Comparison of ENCODE assay signal across 10 mouse cellular contexts in genomic region chr17:45567162-45567601, GRCm38 (mm10). TPM values are rescaled to one million over a fixed set of nuclear protein-coding genes. Genes with fewer than 3 reads are reported as not detected.
DNase-seq lines count a peak whose midpoint lies in the region; ATAC-seq lines count a peak whose summit lies in the region.
"Had no signal": no experiment of that assay in that cellular context is flagged by ENCODE, and none has a peak within 500 bp of the region (broad histone marks: within the 10 kb centered on the region; RNA-seq: fewer than 3 reads in every experiment).

No protein-coding gene starts in this region.

- peaks cover 60% of the 10 kb centered on the region for H3K36me3 ChIP-seq in heart, embryonic 16.5 days (ENCODE audit: control insufficient read depth, insufficient read depth)
- peaks cover 71% of the 10 kb centered on the region for H3K36me3 ChIP-seq in limb, embryonic 12.5 days

- peak overlapping the region; percentile 55 for H3K27ac ChIP-seq in heart, embryonic 16.5 days (ENCODE audit: low read length)
- H3K27ac ChIP-seq in limb, embryonic 12.5 days: peak overlapping the region; percentile 42; the same call in 1 of the 2 replicates

- H3K4me3 ChIP-seq in heart, embryonic 16.5 days (ENCODE audit: low read length): no peak overlapping the region
- no peak overlapping the region for H3K4me3 ChIP-seq in limb, embryonic 12.5 days (replicated peaks)

- peaks cover 44% of the 10 kb centered on the region for H3K4me1 ChIP-seq in heart, embryonic 16.5 days (ENCODE audit: control insufficient read depth, insufficient read depth, low read length)
- peaks cover 36% of the 10 kb centered on the region for H3K4me1 ChIP-seq in limb, embryonic 12.5 days (replicated peaks)

- H3K27me3 ChIP-seq in heart, embryonic 16.5 days (ENCODE audit: control insufficient read depth, insufficient read depth, low read length): no peaks in the 10 kb centered on the region
- H3K27me3 ChIP-seq in limb, embryonic 12.5 days: no peaks in the 10 kb centered on the region

- DNase-seq in heart, adult 18-20 months: no peak
- peak; percentile 54 for DNase-seq in adipocyte (ENCODE audit: low spot score)
- no peak for DNase-seq in spleen, postnatal 14 days (ENCODE audit: low spot score in 2 of 2)
- no peak for DNase-seq in kidney, postnatal 10 days
- no peak for DNase-seq in frontal cortex, postnatal 25 days (ENCODE audit: low spot score in 2 of 2)
- DNase-seq: cerebellum, adult 11-12 months; right cerebral cortex, adult 18-20 months had no signal

- 42% methylated on average over 4 of the region's 4 CpGs for WGBS in heart, embryonic 16.5 days
- WGBS in limb, embryonic 12.5 days: 29% methylated on average over 4 of the region's 4 CpGs

- no peak for ATAC-seq in heart, embryonic 16.5 days (replicated peaks; ENCODE audit: extremely low read depth, insufficient read depth, low FRiP score)
- ATAC-seq in CD4-positive, CD25-positive, alpha-beta regulatory T cell, adult 4 months: peak; percentile 1
- no peak for ATAC-seq in limb, embryonic 12.5 days (ENCODE audit: insufficient number of reproducible peaks, insufficient read depth, low FRiP score, low TSS enrichment, low read depth)

- H3K9ac ChIP-seq in heart, embryonic 16.5 days (ENCODE audit: low read length): no peak overlapping the region
- no peak overlapping the region for H3K9ac ChIP-seq in limb, embryonic 12.5 days (replicated peaks)

- H3K9me3 ChIP-seq in heart, embryonic 16.5 days (replicated peaks; ENCODE audit: control insufficient read depth, low read length): no peaks in the 10 kb centered on the region
- no peaks in the 10 kb centered on the region for H3K9me3 ChIP-seq in limb, embryonic 12.5 days

- no peak overlapping the region for H3K4me2 ChIP-seq in heart, embryonic 16.5 days (ENCODE audit: low read depth, low read length)
- H3K4me2 ChIP-seq in limb, embryonic 12.5 days: no peak overlapping the region

RNA-seq across cellular contexts. Expression of gene Slc35b2, which starts 3.5 kb away (rescaled TPM):
- 89.4 and 89.9 TPM in 2 replicates for polyA plus RNA-seq in heart, embryonic 16.5 days (2015; fragmentation: Nextera tagmentation; extraction: Ambion mirVana)
- 10 to 100 TPM; 23.4 to 26.0 TPM for total RNA-seq in heart, adult 18-20 months (2021)
- polyA plus RNA-seq in CD4-positive, CD25-positive, alpha-beta regulatory T cell, adult 4 months (2017; shearing (Covaris generic)): 10 to 100 TPM; 27.6 to 39.0 TPM
- 96.9 and 106 TPM in 2 replicates for polyA plus RNA-seq in limb, embryonic 12.5 days (2016; fragmentation: Nextera tagmentation; extraction: Ambion mirVana)

RNA-seq across cellular contexts. Expression of gene Hsp90ab1, which starts 5.9 kb away (rescaled TPM):
- 1,191 and 1,235 TPM in 2 replicates for polyA plus RNA-seq in heart, embryonic 16.5 days (2015; fragmentation: Nextera tagmentation; extraction: Ambion mirVana)
- total RNA-seq in heart, adult 18-20 months (2021): 1,000 to 10,000 TPM; 1,354 to 1,581 TPM
- 1,000 to 10,000 TPM; 1,172 to 1,222 TPM for polyA plus RNA-seq in CD4-positive, CD25-positive, alpha-beta regulatory T cell, adult 4 months (2017; shearing (Covaris generic))
- polyA plus RNA-seq in limb, embryonic 12.5 days (2016; fragmentation: Nextera tagmentation; extraction: Ambion mirVana): 1,474 and 1,563 TPM in 2 replicates

RNA-seq across cellular contexts. Expression of gene Nfkbie, which starts 11.7 kb away (rescaled TPM):
- 5.3 and 10.9 TPM in 2 replicates for polyA plus RNA-seq in heart, embryonic 16.5 days (2015; fragmentation: Nextera tagmentation; extraction: Ambion mirVana)
- 1 to 10 TPM; 1.2 to 3.1 TPM for total RNA-seq in heart, adult 18-20 months (2021)
- 10 to 100 TPM; 33.1 to 48.1 TPM for polyA plus RNA-seq in CD4-positive, CD25-positive, alpha-beta regulatory T cell, adult 4 months (2017; shearing (Covaris generic))
- 6.5 and 6.6 TPM in 2 replicates for polyA plus RNA-seq in limb, embryonic 12.5 days (2016; fragmentation: Nextera tagmentation; extraction: Ambion mirVana)

RNA-seq across cellular contexts. Expression of gene Tmem151b, which starts 17.7 kb away (rescaled TPM):
- 1.2 and 1.9 TPM in 2 replicates for polyA plus RNA-seq in heart, embryonic 16.5 days (2015; fragmentation: Nextera tagmentation; extraction: Ambion mirVana)
- total RNA-seq in heart, adult 18-20 months (2021): under 1 TPM in 1 of 2 experiments, not detected in 1; 0.05 TPM
- polyA plus RNA-seq in CD4-positive, CD25-positive, alpha-beta regulatory T cell, adult 4 months (2017; shearing (Covaris generic)): under 1 TPM; 0.15 to 0.35 TPM
- polyA plus RNA-seq in limb, embryonic 12.5 days (2016; fragmentation: Nextera tagmentation; extraction: Ambion mirVana): 7.7 and 9.7 TPM in 2 replicates

RNA-seq across cellular contexts. Expression of gene Slc29a1, which starts 32.2 kb away (rescaled TPM):
- 110 and 137 TPM in 2 replicates for polyA plus RNA-seq in heart, embryonic 16.5 days (2015; fragmentation: Nextera tagmentation; extraction: Ambion mirVana)
- total RNA-seq in heart, adult 18-20 months (2021): 10 to 100 TPM; 65.0 to 67.4 TPM
- 100 to 1,000 TPM in 1 of 2 experiments, 10 to 100 TPM in 1; 88.0 to 154 TPM for polyA plus RNA-seq in CD4-positive, CD25-positive, alpha-beta regulatory T cell, adult 4 months (2017; shearing (Covaris generic))
- 55.4 and 58.7 TPM in 2 replicates for polyA plus RNA-seq in limb, embryonic 12.5 days (2016; fragmentation: Nextera tagmentation; extraction: Ambion mirVana)
